Mouse (Mus musculus) midbrain, embryonic 13.5 days (tissue): ENCODE results near the gene Cpa3. TPM values are rescaled to one million over a fixed set of nuclear protein-coding genes. Genes with fewer than 3 reads are reported as not detected.

Experiments
- ATAC-seq: fragments of 200-750 bp; cut with Nextera tagmentation; 2 replicates; pipeline ENCODE4 v1.8.0; 2017; ENCODE audit warnings: mild to moderate bottlenecking, moderate TSS enrichment, moderate library complexity
- H3K27ac ChIP-seq: fragments of 300-500 bp; sonication (generic); 2 replicates; pipeline ENCODE4 v1.5.1; 2015; ENCODE audit warnings: inconsistent platforms, mild to moderate bottlenecking, moderate library complexity
- H3K27me3 ChIP-seq: fragments of 300-500 bp; sonication (generic); 2 replicates; pipeline ENCODE4 v1.6.1; 2015; ENCODE audit warnings: mild to moderate bottlenecking, inconsistent platforms
- H3K36me3 ChIP-seq: fragments of 300-500 bp; sonication (generic); 2 replicates; pipeline ENCODE4 v1.6.1; 2015; ENCODE audit warnings: mild to moderate bottlenecking, inconsistent platforms
- H3K4me1 ChIP-seq: fragments of 300-500 bp; sonication (generic); replicated peaks from 2 replicates; pipeline ENCODE4 v1.6.1; 2015; ENCODE audit warnings: inconsistent platforms
- H3K4me2 ChIP-seq: fragments of 300-500 bp; sonication (generic); replicated peaks from 2 replicates; pipeline ENCODE4 v1.6.1; 2015; ENCODE audit warnings: moderate library complexity, mild to moderate bottlenecking, inconsistent platforms
- H3K4me3 ChIP-seq: fragments of 300-500 bp; sonication (generic); replicated peaks from 2 replicates; pipeline ENCODE4 v1.5.1; 2015; ENCODE audit warnings: mild to moderate bottlenecking, inconsistent platforms
- H3K9ac ChIP-seq: fragments of 300-500 bp; sonication (generic); replicated peaks from 2 replicates; pipeline ENCODE4 v1.6.1; 2015; ENCODE audit warnings: mild to moderate bottlenecking, inconsistent platforms
- H3K9me3 ChIP-seq: fragments of 300-500 bp; sonication (generic); 2 replicates; pipeline ENCODE4 v1.6.1; 2016; ENCODE audit warnings: mild to moderate bottlenecking, inconsistent platforms
- WGBS: fragments of 180-500 bp; shearing (Covaris S2); methylation state at CpG from one replicate; pipeline ENCODE4 v1.1.7; 2015; 5-methylcytosine and 5-hydroxymethylcytosine counted together
- polyA plus RNA-seq: library from polyadenylated mRNA; unstranded; fragments of >200 nt; fragmentation: Nextera tagmentation; extraction: Ambion mirVana; gene quantifications from 2 replicates; pipeline ENCODE4 v1.2.1, GENCODE M21; 2015

Gene Cpa3
- 0.11 and 0.18 TPM in 2 replicates for polyA plus RNA-seq

- no peak within 1 kb of the TSS for H3K4me2 ChIP-seq
- H3K4me1 ChIP-seq: no peaks in the 10 kb centered on the region
- ATAC-seq: no peak
- H3K4me3 ChIP-seq: no peak within 1 kb of the TSS
- H3K9ac ChIP-seq: no peak within 1 kb of the TSS
- H3K27ac ChIP-seq: no peak within 1 kb of the TSS
- H3K9me3 ChIP-seq: no peaks in the 10 kb centered on the region
- H3K27me3 ChIP-seq: no peaks in the 10 kb centered on the region
- H3K36me3 ChIP-seq: no peaks in the 10 kb centered on the region
- WGBS: 92% methylated on average over 3 of the region's 3 CpGs
These were observed at the start of gene Cpa3 for GRCm38 (mm10) chr3:20242050-20242449. Cpa3 (minus strand) TSS chr3:20242181.

GRCm38 (mm10) chr3:20291370-20291769 is 49.4 kb upstream of the Cpa3 start:
- ATAC-seq: no peak
- no peaks in the 10 kb centered on the region for H3K27me3 ChIP-seq
- no peak overlapping the region for H3K9ac ChIP-seq
- H3K36me3 ChIP-seq: no peaks in the 10 kb centered on the region
- H3K27ac ChIP-seq: no peak overlapping the region
- no peak overlapping the region for H3K4me3 ChIP-seq
- no peaks in the 10 kb centered on the region for H3K9me3 ChIP-seq
- H3K4me1 ChIP-seq: no peaks in the 10 kb centered on the region
- H3K4me2 ChIP-seq: no peak overlapping the region

- Histone ChIP-seq H3K9me3 (no peaks in the 10 kb centered on the region), H3K4me2 (no peak overlapping the region), H3K4me3 (no peak overlapping the region), H3K9ac (no peak overlapping the region), H3K27me3 (no peaks in the 10 kb centered on the region), H3K36me3 (no peaks in the 10 kb centered on the region), H3K27ac (no peak overlapping the region), H3K4me1 (no peaks in the 10 kb centered on the region)
- ATAC-seq: no peak
- 92% methylated on average over 2 of the region's 2 CpGs for WGBS
These were observed 46.8 kb upstream of the Cpa3 start for GRCm38 (mm10) chr3:20288761-20289160.

- WGBS: 72% methylated on average over 1 of the region's 1 CpGs
These were observed 39.8 kb upstream of the Cpa3 start for GRCm38 (mm10) chr3:20281796-20282195.

GRCm38 (mm10) chr3:20275633-20276032 is 33.7 kb upstream of the Cpa3 start, which contains the start of gene Cpb1:
Cpb1 (minus strand) TSS chr3:20275733.
- no peak within 1 kb of the TSS for H3K4me3 ChIP-seq
- no peak for ATAC-seq

More at GRCm38 (mm10) chr3:20281796-20282195, 39.8 kb upstream of the Cpa3 start:
- Histone ChIP-seq H3K36me3 (no peaks in the 10 kb centered on the region), H3K4me3 (no peak overlapping the region), H3K27ac (no peak overlapping the region), H3K9me3 (no peaks in the 10 kb centered on the region), H3K4me2 (no peak overlapping the region), H3K4me1 (no peaks in the 10 kb centered on the region), H3K27me3 (no peaks in the 10 kb centered on the region), H3K9ac (no peak overlapping the region)
- ATAC-seq: no peak

GRCm38 (mm10) chr3:20254566-20255479 is 12.8 kb upstream of the Cpa3 start:
- Histone ChIP-seq H3K36me3 (no peaks in the 10 kb centered on the region), H3K27me3 (no peaks in the 10 kb centered on the region), H3K9me3 (no peaks in the 10 kb centered on the region), H3K4me1 (no peaks in the 10 kb centered on the region), H3K4me3 (no peak overlapping the region), H3K9ac (no peak overlapping the region), H3K4me2 (no peak overlapping the region), H3K27ac (no peak overlapping the region)
- no peak for ATAC-seq
- 51% methylated on average over 9 of the region's 9 CpGs for WGBS

More at GRCm38 (mm10) chr3:20275633-20276032, 33.7 kb upstream of the Cpa3 start, which contains the start of gene Cpb1:
- H3K4me2 ChIP-seq: no peak within 1 kb of the TSS
- no peaks in the 10 kb centered on the region for H3K4me1 ChIP-seq
- WGBS: 86% methylated on average over 3 of the region's 3 CpGs
- H3K9me3 ChIP-seq: no peaks in the 10 kb centered on the region
- no peak within 1 kb of the TSS for H3K9ac ChIP-seq
- no peaks in the 10 kb centered on the region for H3K27me3 ChIP-seq
- no peaks in the 10 kb centered on the region for H3K36me3 ChIP-seq
- no peak within 1 kb of the TSS for H3K27ac ChIP-seq

GRCm38 (mm10) chr3:20243913-20244312 is 1.9 kb upstream of the Cpa3 start:
- no peak for ATAC-seq
- WGBS: 88% methylated on average over 1 of the region's 1 CpGs
- H3K27ac ChIP-seq: no peak overlapping the region

GRCm38 (mm10) chr3:20239741-20240140 is 2.2 kb downstream of the Cpa3 start:
- no peaks in the 10 kb centered on the region for H3K9me3 ChIP-seq

More at GRCm38 (mm10) chr3:20243913-20244312, 1.9 kb upstream of the Cpa3 start:
- H3K36me3 ChIP-seq: no peaks in the 10 kb centered on the region
- H3K4me1 ChIP-seq: no peaks in the 10 kb centered on the region
- H3K4me3 ChIP-seq: no peak overlapping the region
- H3K9ac ChIP-seq: no peak overlapping the region
- H3K4me2 ChIP-seq: no peak overlapping the region
- no peaks in the 10 kb centered on the region for H3K9me3 ChIP-seq
- no peaks in the 10 kb centered on the region for H3K27me3 ChIP-seq

GRCm38 (mm10) chr3:20236965-20237364 is 5.0 kb downstream of the Cpa3 start:
- no peaks in the 10 kb centered on the region for H3K9me3 ChIP-seq
- no peak overlapping the region for H3K4me2 ChIP-seq
- WGBS: 85% methylated on average over 1 of the region's 1 CpGs
- H3K27me3 ChIP-seq: no peaks in the 10 kb centered on the region
- H3K4me3 ChIP-seq: no peak overlapping the region
- H3K27ac ChIP-seq: no peak overlapping the region
- no peak for ATAC-seq
- no peaks in the 10 kb centered on the region for H3K36me3 ChIP-seq
- H3K9ac ChIP-seq: no peak overlapping the region
- no peaks in the 10 kb centered on the region for H3K4me1 ChIP-seq

More at GRCm38 (mm10) chr3:20239741-20240140, 2.2 kb downstream of the Cpa3 start:
- H3K9ac ChIP-seq: no peak overlapping the region
- WGBS: 86% methylated on average over 3 of the region's 3 CpGs
- no peak overlapping the region for H3K4me3 ChIP-seq
- no peaks in the 10 kb centered on the region for H3K4me1 ChIP-seq
- H3K27ac ChIP-seq: no peak overlapping the region
- ATAC-seq: no peak
- no peaks in the 10 kb centered on the region for H3K36me3 ChIP-seq
- no peak overlapping the region for H3K4me2 ChIP-seq
- no peaks in the 10 kb centered on the region for H3K27me3 ChIP-seq

GRCm38 (mm10) chr3:20229027-20229426 is 13.0 kb downstream of the Cpa3 start:
- Histone ChIP-seq H3K36me3 (no peaks in the 10 kb centered on the region), H3K4me3 (no peak overlapping the region), H3K4me2 (no peak overlapping the region), H3K9ac (no peak overlapping the region), H3K4me1 (no peaks in the 10 kb centered on the region), H3K9me3 (no peaks in the 10 kb centered on the region), H3K27ac (no peak overlapping the region), H3K27me3 (no peaks in the 10 kb centered on the region)
- no peak for ATAC-seq
- 93% methylated on average over 1 of the region's 1 CpGs for whole genome bisulfite sequencing

GRCm38 (mm10) chr3:20225429-20225828 is 16.6 kb downstream of the Cpa3 start:
- Histone ChIP-seq H3K36me3 (no peaks in the 10 kb centered on the region), H3K4me3 (no peak overlapping the region), H3K4me2 (no peak overlapping the region), H3K27ac (no peak overlapping the region), H3K9me3 (no peaks in the 10 kb centered on the region), H3K27me3 (no peaks in the 10 kb centered on the region), H3K4me1 (no peaks in the 10 kb centered on the region), H3K9ac (no peak overlapping the region)
- WGBS: 88% methylated on average over 2 of the region's 2 CpGs
- no peak for ATAC-seq

GRCm38 (mm10) chr3:20222926-20223698 is 18.9 kb downstream of the Cpa3 start:
- Histone ChIP-seq H3K4me3 (no peak overlapping the region), H3K27ac (no peak overlapping the region), H3K4me2 (no peak overlapping the region), H3K36me3 (no peaks in the 10 kb centered on the region), H3K4me1 (no peaks in the 10 kb centered on the region), H3K27me3 (no peaks in the 10 kb centered on the region), H3K9me3 (no peaks in the 10 kb centered on the region), H3K9ac (no peak overlapping the region)
- ATAC-seq: no peak
- WGBS: 95% methylated on average over 9 of the region's 9 CpGs
